8 mouse cellular contexts compared by ENCODE assay signal in the genomic region with DNA sequence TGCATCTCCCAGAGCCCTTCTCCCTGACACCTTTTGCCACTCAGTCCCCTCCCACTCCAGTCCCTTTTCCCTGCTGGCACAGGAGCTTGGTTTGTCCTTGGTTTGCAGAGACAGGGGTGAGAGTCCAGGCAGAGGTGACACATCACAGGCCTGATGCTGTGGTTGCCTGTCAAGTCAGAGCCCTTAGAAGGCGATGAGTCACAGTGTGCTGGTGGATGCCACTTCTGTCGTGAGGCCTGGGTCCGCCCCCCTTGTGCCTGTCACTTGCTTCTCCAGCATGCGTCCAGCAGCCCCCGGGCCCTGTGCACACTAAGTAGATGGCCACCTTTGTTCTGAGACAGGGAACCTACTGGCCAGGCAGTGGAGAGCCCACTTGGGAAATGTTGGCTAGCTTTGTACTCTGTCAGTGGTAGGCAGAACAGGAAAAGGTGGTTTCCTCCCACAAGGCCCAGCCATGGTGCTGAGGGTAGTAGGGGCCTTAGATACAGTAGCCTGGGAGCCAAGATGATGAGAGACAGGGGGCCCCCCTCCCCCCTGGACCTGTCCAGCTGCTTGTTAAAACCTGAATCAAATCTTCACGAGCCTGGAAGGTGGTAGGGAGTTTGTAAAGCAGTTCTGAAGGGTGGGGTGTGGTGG. TPM values are rescaled to one million over a fixed set of nuclear protein-coding genes. Genes with fewer than 3 reads are reported as not detected.
DNase-seq lines count a peak whose midpoint lies in the region; ATAC-seq and TF ChIP-seq lines count a peak whose summit lies in the region.

No protein-coding gene starts in this region.

- H3K27me3 ChIP-seq in kidney, embryonic 16.5 days (ENCODE audit: insufficient read depth, low read length): no peaks in the 10 kb centered on the region
- H3K27me3 ChIP-seq in kidney, embryonic 15.5 days: no peaks in the 10 kb centered on the region
- no peaks in the 10 kb centered on the region for H3K27me3 ChIP-seq in MEL (ENCODE audit: control insufficient read depth in 1 of 2, insufficient read depth in 2 of 2, low read length in 2 of 2)
- H3K27me3 ChIP-seq in embryonic facial prominence, embryonic 13.5 days: no peaks in the 10 kb centered on the region
- no peaks in the 10 kb centered on the region for H3K27me3 ChIP-seq in liver, embryonic 16.5 days (ENCODE audit: control insufficient read depth, insufficient read depth, low read depth, low read length)

- peak overlapping the region; percentile 23; the same call in 1 of the 2 replicates for H3K9ac ChIP-seq in kidney, embryonic 16.5 days (replicated peaks; ENCODE audit: low read length)
- H3K9ac ChIP-seq in kidney, embryonic 15.5 days: no peak overlapping the region
- no peak overlapping the region for H3K9ac ChIP-seq in MEL (ENCODE audit: control insufficient read depth, low read depth, low read length, poor library complexity, severe bottlenecking)
- H3K9ac ChIP-seq in embryonic facial prominence, embryonic 13.5 days: no peak overlapping the region
- H3K9ac ChIP-seq in liver, embryonic 16.5 days (ENCODE audit: low read depth, low read length): no peak overlapping the region

- no peak for TF ChIP-seq CTCF in MEL (IDR thresholded peaks at IDR 0.05 in 2 of 3, conservative IDR thresholded peaks at IDR 0.05 in 1 of 3; ENCODE audit: control insufficient read depth in 1 of 3, insufficient read depth in 1 of 3, low read depth in 2 of 3, low read length in 3 of 3, poor library complexity in 1 of 3, severe bottlenecking in 1 of 3)
- TF ChIP-seq CTCF in lung, adult 2 months (IDR thresholded peaks at IDR 0.05; ENCODE audit: insufficient read depth, low read length): no peak

- WGBS in kidney, embryonic 16.5 days: 55% methylated on average over 6 of the region's 6 CpGs
- WGBS in kidney, embryonic 15.5 days: 56% methylated on average over 6 of the region's 6 CpGs
- WGBS in embryonic facial prominence, embryonic 13.5 days: 77% methylated on average over 6 of the region's 6 CpGs
- 27% methylated on average over 6 of the region's 6 CpGs for WGBS in liver, embryonic 16.5 days (ENCODE audit: insufficient replicate concordance)
- 38% methylated on average over 6 of the region's 6 CpGs for WGBS in lung, adult 2 months

- H3K27ac ChIP-seq in kidney, embryonic 16.5 days (ENCODE audit: low read length): no peak overlapping the region
- no peak overlapping the region; the same call in 1 of the 2 replicates for H3K27ac ChIP-seq in kidney, embryonic 15.5 days
- H3K27ac ChIP-seq in MEL (ENCODE audit: control insufficient read depth, low read depth, low read length): no peak overlapping the region
- H3K27ac ChIP-seq in embryonic facial prominence, embryonic 13.5 days: 0 out of 2 replicates have a peak overlapping the region, but pooled peaks have one; percentile 3
- peak overlapping the region; percentile 7; the same call in 1 of the 2 replicates for H3K27ac ChIP-seq in liver, embryonic 16.5 days (ENCODE audit: low read length)

- no peak overlapping the region for H3K4me3 ChIP-seq in kidney, embryonic 16.5 days (ENCODE audit: low read length)
- no peak overlapping the region for H3K4me3 ChIP-seq in kidney, embryonic 15.5 days (replicated peaks)
- no peak overlapping the region for H3K4me3 ChIP-seq in MEL (ENCODE audit: control insufficient read depth in 1 of 2, insufficient read depth in 1 of 2, low read depth in 2 of 2, low read length in 2 of 2)
- no peak overlapping the region for H3K4me3 ChIP-seq in embryonic facial prominence, embryonic 13.5 days
- no peak overlapping the region for H3K4me3 ChIP-seq in liver, embryonic 16.5 days (ENCODE audit: low read depth, low read length)
- H3K4me3 ChIP-seq in lung, adult 2 months (replicated peaks; ENCODE audit: extremely low read depth, low read depth, low read length): no peak overlapping the region

- H3K4me2 ChIP-seq in kidney, embryonic 16.5 days (replicated peaks; ENCODE audit: low read depth, low read length): no peak overlapping the region
- no peak overlapping the region for H3K4me2 ChIP-seq in kidney, embryonic 15.5 days
- no peak overlapping the region for H3K4me2 ChIP-seq in embryonic facial prominence, embryonic 13.5 days
- H3K4me2 ChIP-seq in liver, embryonic 16.5 days (ENCODE audit: low read depth, low read length): no peak overlapping the region

- no peaks in the 10 kb centered on the region for H3K9me3 ChIP-seq in kidney, embryonic 16.5 days (ENCODE audit: low read length)
- no peaks in the 10 kb centered on the region for H3K9me3 ChIP-seq in kidney, embryonic 15.5 days (replicated peaks)
- no peaks in the 10 kb centered on the region for H3K9me3 ChIP-seq in MEL (replicated peaks; ENCODE audit: insufficient read depth, low read length)
- H3K9me3 ChIP-seq in embryonic facial prominence, embryonic 13.5 days: no peaks in the 10 kb centered on the region
- no peaks in the 10 kb centered on the region for H3K9me3 ChIP-seq in liver, embryonic 16.5 days (replicated peaks; ENCODE audit: control insufficient read depth, low read length)

- H3K79me2 ChIP-seq in MEL (ENCODE audit: control insufficient read depth, insufficient read depth, low read length, poor library complexity): no peaks in the 10 kb centered on the region

- ATAC-seq in kidney, embryonic 16.5 days (ENCODE audit: low FRiP score, low TSS enrichment): peak; percentile 43; the same call in 1 of the 2 replicates
- ATAC-seq in kidney, embryonic 15.5 days (replicated peaks; ENCODE audit: low FRiP score): no peak
- no peak for ATAC-seq in embryonic facial prominence, embryonic 13.5 days (ENCODE audit: insufficient number of reproducible peaks, insufficient read depth, low FRiP score, low TSS enrichment, low read depth)
- peak; percentile 49; the same call in 1 of the 2 replicates for ATAC-seq in liver, embryonic 16.5 days (ENCODE audit: low read depth)
- no peak for ATAC-seq in erythroid progenitor cell, adult 5-6 weeks (replicated peaks; ENCODE audit: low FRiP score, poor library complexity, severe bottlenecking)

- H3K4me1 ChIP-seq in kidney, embryonic 16.5 days (ENCODE audit: insufficient read depth, low read length): peaks cover 11% of the 10 kb centered on the region
- H3K4me1 ChIP-seq in kidney, embryonic 15.5 days: peaks cover 18% of the 10 kb centered on the region
- no peaks in the 10 kb centered on the region for H3K4me1 ChIP-seq in MEL (ENCODE audit: control insufficient read depth in 1 of 2, insufficient read depth in 2 of 2, low read length in 2 of 2)
- no peaks in the 10 kb centered on the region for H3K4me1 ChIP-seq in embryonic facial prominence, embryonic 13.5 days
- peaks cover 5% of the 10 kb centered on the region for H3K4me1 ChIP-seq in liver, embryonic 16.5 days (ENCODE audit: control insufficient read depth, low read depth, low read length)
- H3K4me1 ChIP-seq in lung, adult 2 months (ENCODE audit: control insufficient read depth, insufficient read depth, low read length): peaks cover 4% of the 10 kb centered on the region

- H3K36me3 ChIP-seq in kidney, embryonic 16.5 days (ENCODE audit: insufficient read depth, low read length): peaks cover 55% of the 10 kb centered on the region
- H3K36me3 ChIP-seq in kidney, embryonic 15.5 days: peaks cover 96% of the 10 kb centered on the region
- no peaks in the 10 kb centered on the region for H3K36me3 ChIP-seq in MEL (ENCODE audit: control insufficient read depth in 1 of 2, insufficient read depth in 2 of 2, low read length in 2 of 2)
- H3K36me3 ChIP-seq in embryonic facial prominence, embryonic 13.5 days: peaks cover 89% of the 10 kb centered on the region
- H3K36me3 ChIP-seq in liver, embryonic 16.5 days (ENCODE audit: control insufficient read depth, insufficient read depth): peaks cover 8% of the 10 kb centered on the region

- no peak for TF ChIP-seq POLR2A in MEL (IDR thresholded peaks at IDR 0.05; ENCODE audit: control insufficient read depth in 1 of 2, insufficient read depth in 1 of 2, low read depth in 1 of 2, low read length in 2 of 2, poor library complexity in 1 of 2)
- TF ChIP-seq POLR2A in lung, adult 2 months (IDR thresholded peaks at IDR 0.05; ENCODE audit: borderline replicate concordance, extremely low read depth, low read depth, low read length): no peak

- DNase-seq in MEL (ENCODE audit: low read depth, low spot score): peak; percentile 9
- DNase-seq in gastrocnemius, adult 8-10 months (ENCODE audit: low spot score in 2 of 2): no peak
- no peak for DNase-seq in lung, adult 2 months

- TF ChIP-seq EP300 in MEL (IDR thresholded peaks at IDR 0.05; ENCODE audit: low read depth in 1 of 2, low read length in 2 of 2): no peak

- no peak for TF ChIP-seq RAD21 in MEL (IDR thresholded peaks at IDR 0.05; ENCODE audit: low read depth, low read length)

TF ChIP-seq in MEL, 35 proteins besides CTCF, POLR2A, EP300 and RAD21:
- TF ChIP-seq NELFE (IDR thresholded peaks at IDR 0.05; ENCODE audit: low read depth, low read length): no peak
- no peak for TF ChIP-seq USF1 (IDR thresholded peaks at IDR 0.05; ENCODE audit: low read depth, low read length)
- TF ChIP-seq HCFC1 (IDR thresholded peaks at IDR 0.05; ENCODE audit: low read depth, low read length): no peak
- no peak for TF ChIP-seq MAFK (IDR thresholded peaks at IDR 0.05; ENCODE audit: borderline replicate concordance, low read depth, low read length)
- TF ChIP-seq ETS1 (IDR thresholded peaks at IDR 0.05; ENCODE audit: low read depth, low read length): no peak
- no peak for TF ChIP-seq MXI1 (IDR thresholded peaks at IDR 0.05; ENCODE audit: low read depth, low read length)
- no peak for TF ChIP-seq KAT2A (conservative IDR thresholded peaks at IDR 0.05; ENCODE audit: low read depth, low read length)
- TF ChIP-seq TBP (IDR thresholded peaks at IDR 0.05; ENCODE audit: low read depth, low read length): no peak
- TF ChIP-seq RCOR1 (IDR thresholded peaks at IDR 0.05; ENCODE audit: low read depth, low read length): no peak
- no peak for TF ChIP-seq BHLHE40 (IDR thresholded peaks at IDR 0.05; ENCODE audit: borderline replicate concordance, low read depth, low read length)
- TF ChIP-seq MAX (IDR thresholded peaks at IDR 0.05; ENCODE audit: low read length): no peak

RNA-seq across cellular contexts. Expression of a gene that starts 53.4 kb away (rescaled TPM):
- polyA plus RNA-seq in kidney, embryonic 16.5 days (2015; fragmentation: Nextera tagmentation; extraction: Ambion mirVana): 42.4 and 55.5 TPM in 2 replicates
- 41.5 and 42.1 TPM in 2 replicates for polyA plus RNA-seq in kidney, embryonic 15.5 days (2015; fragmentation: Nextera tagmentation; extraction: Ambion mirVana)
- 56.3 and 71.0 TPM in 2 replicates for total RNA-seq in MEL (2012; rRNA removed)
- polyA plus RNA-seq in MEL (2012; ENCODE audit: insufficient read depth in 1 of 2, insufficient read length in 2 of 2, low read depth in 1 of 2, low replicate concordance in 2 of 2, missing spikeins in 1 of 2): 100 to 1,000 TPM; 127 to 128 TPM
- polyA plus RNA-seq in embryonic facial prominence, embryonic 13.5 days (2015; fragmentation: Nextera tagmentation; extraction: Ambion mirVana): 31.4 and 34.1 TPM in 2 replicates
- 20.5 and 26.0 TPM in 2 replicates for polyA plus RNA-seq in liver, embryonic 16.5 days (2015; fragmentation: Nextera tagmentation; extraction: Ambion mirVana)
- total RNA-seq in erythroid progenitor cell, adult 5-6 weeks (2015; ENCODE audit: low replicate concordance): 4.2 and 14.1 TPM in 2 replicates
- 0.91 and 1.9 TPM in 2 replicates for total RNA-seq in erythroid progenitor cell, adult 5-6 weeks (2017; ENCODE audit: low replicate concordance)
- total RNA-seq in gastrocnemius, adult 8-10 months (2022): 10 to 100 TPM; 22.9 to 29.3 (median 28.8) TPM
- polyA plus RNA-seq in lung, adult 2 months (2012; rRNA removed): 28.9 and 32.4 TPM in 2 replicates

Comparison
In these comparisons a context has a peak if more than half of its experiments do, and no peak if none do; other contexts are left out.
1. ATAC-seq: peak in kidney, embryonic 16.5 days (single experiment) and liver, embryonic 16.5 days (single experiment); none in kidney, embryonic 15.5 days (single experiment), embryonic facial prominence, embryonic 13.5 days (single experiment) and erythroid progenitor cell, adult 5-6 weeks (single experiment).
2. H3K27ac ChIP-seq: peak in embryonic facial prominence, embryonic 13.5 days (single experiment) and liver, embryonic 16.5 days (single experiment); none in kidney, embryonic 16.5 days (single experiment), kidney, embryonic 15.5 days (single experiment) and MEL (single experiment).